Mouse (Mus musculus): ENCODE measurements around the gene Batf3.
A peak's percentile ranks its signal among the peaks of the same experiment; 100 is the strongest.

DNA sequence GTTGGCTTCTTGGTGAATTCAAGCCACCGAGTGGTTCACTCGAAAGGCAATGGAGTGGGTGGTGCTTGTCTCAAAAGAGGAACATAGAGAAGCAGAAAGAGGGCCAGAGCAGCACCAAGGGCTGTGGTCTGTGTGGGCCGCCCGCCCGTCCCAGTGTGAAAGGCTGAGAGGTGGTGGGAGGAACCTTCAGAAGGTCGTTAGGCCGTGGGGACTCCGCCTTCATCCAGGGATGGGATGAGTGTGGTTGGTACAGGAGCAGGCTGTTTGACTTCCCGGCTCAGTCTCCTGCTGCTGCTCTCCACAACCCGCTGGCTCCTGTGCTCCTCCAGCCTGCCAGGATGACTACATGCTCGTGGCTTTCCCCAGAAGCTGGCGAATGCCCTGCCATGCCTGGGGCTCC lies 12.1 kb upstream of the Batf3 start:
- TF ChIP-seq POLR2A (IDR thresholded peaks at IDR 0.05; ENCODE audit: borderline replicate concordance, control insufficient read depth, low read depth, low read length) (peak; percentile 43; the same call in 1 of the 2 replicates), CTCF (IDR thresholded peaks at IDR 0.05; ENCODE audit: control insufficient read depth, insufficient read depth, low read length) (no peak)
